Mouse (Mus musculus): ENCODE results near the gene Lysmd1. TPM values are rescaled to one million over a fixed set of nuclear protein-coding genes. Genes with fewer than 3 reads are reported as not detected.
"Not testable (repeated sequence)": the region's sequence is repeated elsewhere in the genome, so short reads cannot be mapped to it uniquely, and the experiment has no call there.

Gene Lysmd1
- polyA plus RNA-seq, 1 experiment, result 27.4 TPM

DNA sequence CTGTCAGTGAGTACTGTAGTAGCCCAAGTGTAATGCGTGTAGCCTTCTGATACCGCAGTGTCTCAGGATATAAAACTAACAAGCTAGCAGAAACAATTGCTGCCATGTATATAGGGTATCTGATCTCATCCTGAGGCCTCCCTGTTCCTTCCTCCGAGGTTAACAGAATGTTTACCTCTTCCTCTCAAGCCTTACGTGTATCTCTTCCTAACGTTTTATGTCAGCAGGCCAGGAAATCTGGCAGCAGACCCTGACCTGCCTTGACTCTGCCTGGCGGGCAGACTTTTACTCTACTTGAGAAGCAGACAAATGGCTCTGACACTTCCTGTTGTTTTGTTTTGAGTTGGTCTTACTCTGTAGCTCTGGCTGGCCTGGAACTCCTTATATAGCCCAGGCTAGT is 12.3 kb upstream of the Lysmd1 start:
- DNase-seq (ENCODE audit: low read depth), result no peak
- no peak for TF ChIP-seq POLR2A (IDR thresholded peaks at IDR 0.05; ENCODE audit: borderline replicate concordance, extremely low read depth, insufficient read depth, insufficient read length, poor library complexity, severe bottlenecking)
- no peak for TF ChIP-seq CTCF (IDR thresholded peaks at IDR 0.05; ENCODE audit: borderline replicate concordance, extremely low read depth, insufficient read depth, insufficient read length)

DNA sequence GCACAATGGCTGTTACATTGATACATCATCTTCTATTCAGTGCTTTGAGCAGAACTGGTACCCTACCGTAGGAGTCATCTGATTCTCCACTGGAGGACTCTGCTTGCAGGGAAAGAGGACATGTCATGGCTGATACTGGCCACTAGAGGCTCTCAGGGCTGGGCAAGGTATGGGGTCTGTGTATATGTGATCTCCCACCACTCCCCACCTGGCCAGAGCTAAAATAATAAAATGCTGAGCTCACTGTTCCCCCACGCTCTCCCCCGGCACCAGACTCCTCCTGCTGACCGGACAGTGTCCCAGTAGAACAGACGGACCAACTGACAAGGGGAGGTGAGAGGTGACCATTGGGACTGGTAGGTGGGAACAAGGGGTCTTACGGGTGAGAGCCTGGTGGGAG is 9.6 kb upstream of the Lysmd1 start, which contains the start of gene Tmod4:
Tmod4 (plus strand) TSS at position 231 of the 400 bp plus-strand sequence.
- TF ChIP-seq POLR2A (IDR thresholded peaks at IDR 0.05; ENCODE audit: borderline replicate concordance, extremely low read depth, insufficient read depth, insufficient read length, poor library complexity, severe bottlenecking) (no peak), CTCF (IDR thresholded peaks at IDR 0.05; ENCODE audit: borderline replicate concordance, extremely low read depth, insufficient read depth, insufficient read length) (peak; percentile 64; the same call in 1 of the 2 replicates)
- DNase-seq (ENCODE audit: low read depth), result peak; percentile 22

DNA sequence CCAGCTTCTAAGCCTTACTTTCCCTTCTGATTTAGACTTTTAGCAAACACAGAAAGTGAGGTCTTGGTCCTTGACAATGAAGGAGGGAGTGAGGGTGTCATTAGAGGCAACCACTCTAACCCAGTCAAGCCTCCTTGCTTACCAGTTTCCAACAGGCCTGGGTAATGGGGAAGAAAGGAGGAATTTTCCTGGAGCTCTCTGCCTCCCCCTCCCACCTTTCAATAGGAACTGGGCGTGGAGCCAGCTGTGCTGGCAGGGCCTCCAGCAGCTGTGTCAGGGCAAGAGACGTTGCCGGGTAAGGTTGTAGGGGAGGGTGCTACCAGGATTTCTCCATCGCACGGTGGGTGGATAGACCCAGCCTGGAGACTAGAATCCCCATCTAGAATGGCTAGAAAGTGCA is 8.9 kb upstream of the Lysmd1 start:
- TF ChIP-seq POLR2A (IDR thresholded peaks at IDR 0.05; ENCODE audit: borderline replicate concordance, extremely low read depth, insufficient read depth, insufficient read length, poor library complexity, severe bottlenecking), result no peak
- no peak for TF ChIP-seq CTCF (IDR thresholded peaks at IDR 0.05; ENCODE audit: borderline replicate concordance, extremely low read depth, insufficient read depth, insufficient read length)
- peak; percentile 77 for DNase-seq (ENCODE audit: low read depth)

DNA sequence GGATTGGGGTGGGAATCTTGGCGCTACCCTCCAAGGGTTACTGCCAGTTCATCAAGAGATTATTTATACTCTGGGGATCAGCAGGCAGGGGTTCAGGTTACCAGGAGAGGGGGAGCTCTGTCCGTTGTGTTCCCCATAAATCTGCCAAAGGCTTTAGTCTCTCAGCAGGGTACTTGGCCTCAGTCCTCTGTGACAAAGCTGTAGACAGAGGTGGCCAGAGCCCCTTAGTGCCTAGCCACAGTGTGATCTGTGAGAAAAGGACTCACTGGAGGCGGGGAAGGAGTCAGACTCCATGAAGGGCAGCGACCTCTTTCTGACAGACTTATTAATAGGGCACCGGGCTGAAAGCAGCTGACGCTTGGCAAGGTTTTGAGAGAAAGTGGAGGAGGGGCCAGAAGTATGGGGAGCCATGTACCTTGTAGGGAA is 4.6 kb upstream of the Lysmd1 start:
- no peak for TF ChIP-seq CTCF (IDR thresholded peaks at IDR 0.05; ENCODE audit: borderline replicate concordance, extremely low read depth, insufficient read depth, insufficient read length)
- no peak for TF ChIP-seq POLR2A (IDR thresholded peaks at IDR 0.05; ENCODE audit: borderline replicate concordance, extremely low read depth, insufficient read depth, insufficient read length, poor library complexity, severe bottlenecking)
- DNase-seq (ENCODE audit: low read depth), result no peak

DNA sequence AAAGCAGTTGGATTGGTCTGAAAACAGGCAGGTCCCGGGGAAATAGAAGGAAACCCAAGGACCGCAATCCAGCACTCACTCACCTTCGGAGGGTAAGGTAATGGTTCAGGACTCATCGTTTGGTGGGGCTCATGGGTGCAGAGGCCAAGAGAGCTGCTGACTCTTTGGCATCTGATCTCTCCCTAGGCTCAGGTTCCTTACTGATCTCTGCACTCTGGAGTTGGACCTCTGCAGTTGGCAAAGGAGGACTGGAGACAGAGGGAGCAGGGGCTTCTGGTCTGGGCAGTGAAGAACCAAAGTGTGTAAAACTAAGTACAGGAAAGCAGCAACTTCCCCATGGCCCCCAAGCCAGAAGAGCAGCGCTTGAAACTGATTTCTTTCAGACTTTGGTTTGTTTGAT is 3.8 kb upstream of the Lysmd1 start:
- no peak for TF ChIP-seq CTCF (IDR thresholded peaks at IDR 0.05; ENCODE audit: borderline replicate concordance, extremely low read depth, insufficient read depth, insufficient read length)
- DNase-seq (ENCODE audit: low read depth), result no peak

DNA sequence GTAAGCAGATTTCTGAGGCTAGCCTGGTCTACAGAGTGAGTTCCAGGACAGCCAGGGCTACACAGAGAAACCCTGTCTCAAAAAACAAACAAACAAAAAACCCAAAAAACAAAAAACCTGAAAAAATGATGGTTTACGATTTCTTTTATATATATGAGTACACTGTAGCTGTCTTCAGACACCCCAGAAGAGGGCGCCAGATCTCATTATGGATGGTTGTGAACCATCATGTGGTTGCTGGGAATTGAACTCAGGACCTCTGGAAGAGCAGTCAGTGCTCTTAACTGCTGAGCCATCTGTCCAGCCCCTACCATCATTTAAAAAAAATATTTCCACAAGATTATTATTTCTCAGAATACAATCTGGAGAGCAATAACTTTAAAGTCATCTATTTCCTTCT is 1.5 kb upstream of the Lysmd1 start:
- not testable (repeated sequence) for DNase-seq (ENCODE audit: low read depth)

DNA sequence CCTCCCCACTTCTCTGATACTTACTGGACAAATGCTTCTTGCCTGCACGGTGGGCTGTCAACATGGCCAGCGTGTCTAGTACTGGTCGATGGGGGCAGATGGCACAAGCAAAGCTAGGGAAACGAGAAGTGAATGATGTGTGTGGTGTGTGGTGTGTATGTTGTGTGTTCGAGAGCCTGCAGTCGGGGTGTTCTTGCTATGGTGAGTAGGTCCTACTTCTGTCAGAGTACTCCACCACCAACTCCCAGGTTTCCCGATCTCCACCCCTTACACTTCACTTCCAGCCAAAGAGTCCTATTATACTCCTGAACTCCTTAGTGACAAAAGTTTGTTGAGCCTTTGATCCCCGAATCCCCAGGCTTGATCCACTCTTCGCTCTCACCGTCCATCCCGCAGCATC is 712 bp upstream of the Lysmd1 start:
- DNase-seq (ENCODE audit: low read depth), result no peak
- no peak for TF ChIP-seq POLR2A (IDR thresholded peaks at IDR 0.05; ENCODE audit: borderline replicate concordance, extremely low read depth, insufficient read depth, insufficient read length, poor library complexity, severe bottlenecking)
- TF ChIP-seq CTCF (IDR thresholded peaks at IDR 0.05; ENCODE audit: borderline replicate concordance, extremely low read depth, insufficient read depth, insufficient read length), result no peak

DNA sequence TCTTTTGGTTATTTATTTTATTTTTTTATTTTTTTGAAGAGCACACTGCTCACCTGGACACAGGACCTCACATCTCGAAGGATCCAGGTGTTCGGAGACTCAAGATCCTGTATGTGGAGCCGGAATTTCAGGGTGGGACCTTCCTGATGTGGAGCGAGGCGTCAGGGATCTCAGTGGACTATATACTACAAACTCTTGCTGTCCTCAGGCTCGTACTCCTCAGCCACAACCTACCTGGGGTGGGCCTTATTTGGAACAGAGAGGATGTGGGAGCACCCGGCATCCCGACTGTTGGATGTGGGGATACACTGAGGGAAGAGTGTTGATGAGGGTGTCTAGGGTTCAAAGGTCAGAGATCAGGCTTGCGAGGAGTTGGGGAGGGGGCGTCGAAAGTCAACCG is 245 bp downstream of the Lysmd1 start:
- not testable (repeated sequence) for DNase-seq (ENCODE audit: low read depth)

DNA sequence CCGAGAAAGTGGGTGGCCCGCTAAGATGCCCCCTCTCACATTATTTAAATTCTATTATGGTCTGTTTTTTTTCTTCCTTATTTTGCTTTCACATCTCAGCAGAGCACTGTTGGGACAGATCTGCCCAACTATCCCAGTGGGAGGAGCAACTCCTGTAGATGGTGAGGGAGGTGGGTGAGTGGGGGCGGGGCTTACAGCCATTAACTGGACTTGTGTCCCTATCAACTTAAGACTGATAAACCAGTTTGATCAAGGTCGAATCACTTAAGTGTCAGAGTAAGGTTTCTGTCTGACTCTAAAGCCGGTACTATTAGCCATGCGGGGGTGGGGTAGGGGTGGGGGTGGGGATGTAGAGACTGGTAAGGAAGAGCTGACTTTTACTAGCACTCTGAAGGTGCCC is 1.1 kb downstream of the Lysmd1 start:
- DNase-seq (ENCODE audit: low read depth), result peak; percentile 16
- TF ChIP-seq POLR2A (IDR thresholded peaks at IDR 0.05; ENCODE audit: borderline replicate concordance, extremely low read depth, insufficient read depth, insufficient read length, poor library complexity, severe bottlenecking) (no peak), CTCF (IDR thresholded peaks at IDR 0.05; ENCODE audit: borderline replicate concordance, extremely low read depth, insufficient read depth, insufficient read length) (no peak)

DNA sequence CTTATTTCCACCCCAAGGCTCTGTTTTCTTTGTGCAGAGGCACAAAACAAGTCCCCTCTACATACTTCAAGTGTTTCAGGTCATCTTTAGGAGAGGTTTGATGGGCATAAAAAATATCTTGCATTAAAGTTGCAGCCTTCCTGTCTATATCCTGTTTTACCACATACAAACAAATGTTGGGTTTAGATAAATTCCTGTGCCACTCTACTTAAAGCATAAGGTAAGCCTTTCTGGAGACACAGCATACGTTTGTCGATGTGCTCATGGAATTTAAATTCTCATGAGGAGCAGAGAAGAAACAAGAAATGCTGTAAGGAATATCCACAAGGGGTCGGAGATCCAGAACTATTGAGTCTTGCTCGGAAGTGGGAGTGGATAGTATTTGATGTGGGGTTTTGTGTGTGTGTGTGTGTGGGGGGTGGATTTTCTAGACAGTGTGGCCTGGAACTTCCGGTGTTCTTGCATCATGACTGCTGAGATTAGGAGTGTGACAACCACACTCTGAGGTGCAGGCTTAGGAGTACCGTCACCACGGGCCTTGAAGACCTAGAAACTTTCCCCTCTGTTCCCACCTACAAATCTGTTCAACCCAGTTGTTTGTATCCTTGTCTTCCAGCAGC is 1.7 kb downstream of the Lysmd1 start:
- DNase-seq (ENCODE audit: low read depth), result no peak
- TF ChIP-seq POLR2A (IDR thresholded peaks at IDR 0.05; ENCODE audit: borderline replicate concordance, extremely low read depth, insufficient read depth, insufficient read length, poor library complexity, severe bottlenecking) (no peak), CTCF (IDR thresholded peaks at IDR 0.05; ENCODE audit: borderline replicate concordance, extremely low read depth, insufficient read depth, insufficient read length) (no peak)

DNA sequence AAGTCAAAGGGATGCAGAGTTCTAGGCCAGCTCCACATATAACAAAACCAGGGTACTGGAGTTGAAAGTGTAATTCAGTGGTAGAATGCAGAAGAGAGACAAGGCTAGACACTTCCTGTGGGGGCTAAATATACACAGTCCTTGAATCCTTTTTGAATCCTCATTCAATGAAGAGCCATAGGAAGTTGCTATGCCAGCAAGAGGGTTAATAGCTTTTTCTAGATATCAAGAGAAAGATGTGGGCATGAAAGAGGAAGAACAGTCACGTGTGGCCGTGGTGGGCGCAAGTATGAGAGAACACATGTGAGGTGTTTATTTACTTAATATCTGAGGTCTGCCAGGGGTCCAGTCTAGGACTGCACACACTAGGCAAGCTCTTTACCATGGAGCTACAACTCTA is 2.4 kb downstream of the Lysmd1 start:
- TF ChIP-seq CTCF (IDR thresholded peaks at IDR 0.05; ENCODE audit: borderline replicate concordance, extremely low read depth, insufficient read depth, insufficient read length) (no peak), POLR2A (IDR thresholded peaks at IDR 0.05; ENCODE audit: borderline replicate concordance, extremely low read depth, insufficient read depth, insufficient read length, poor library complexity, severe bottlenecking) (no peak)
- DNase-seq (ENCODE audit: low read depth), result no peak

DNA sequence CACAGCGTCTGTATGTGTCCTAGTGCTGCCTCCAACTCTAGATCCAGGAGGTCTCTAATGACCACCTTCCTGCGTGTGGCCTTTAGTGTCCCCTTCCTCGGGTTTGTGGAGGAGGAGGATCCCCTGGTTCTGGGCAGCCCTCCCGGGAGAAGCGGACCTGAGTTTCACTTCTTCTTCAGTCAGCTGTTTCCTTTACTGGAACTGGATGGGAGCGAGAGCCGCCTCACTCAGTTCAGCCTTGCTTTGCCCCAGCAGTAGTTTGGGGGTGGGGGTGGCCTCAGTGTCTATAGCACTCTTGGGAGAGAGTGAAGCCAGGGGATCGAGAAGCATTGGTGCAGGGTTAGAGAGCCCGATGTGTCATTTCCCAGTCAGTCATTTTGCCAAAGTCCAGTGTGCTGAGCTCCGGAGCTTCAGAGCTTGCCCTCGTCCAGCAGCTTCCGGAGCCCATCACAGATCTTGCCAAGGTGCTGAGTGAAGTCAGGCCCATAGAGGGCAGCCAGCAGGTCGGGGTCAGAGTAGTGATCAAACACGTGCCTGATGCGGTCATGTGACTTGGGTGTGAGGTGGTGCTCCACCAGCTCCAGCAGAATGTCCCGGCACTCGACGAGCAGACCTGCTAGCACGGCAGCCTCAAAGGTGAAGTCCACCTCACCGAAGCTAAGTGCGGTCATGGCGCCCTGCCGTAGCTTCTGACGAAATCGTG is 5.8 kb downstream of the Lysmd1 start:
- DNase-seq (ENCODE audit: low read depth), result no peak
- TF ChIP-seq POLR2A (IDR thresholded peaks at IDR 0.05; ENCODE audit: borderline replicate concordance, extremely low read depth, insufficient read depth, insufficient read length, poor library complexity, severe bottlenecking), result no peak
- no peak for TF ChIP-seq CTCF (IDR thresholded peaks at IDR 0.05; ENCODE audit: borderline replicate concordance, extremely low read depth, insufficient read depth, insufficient read length)

DNA sequence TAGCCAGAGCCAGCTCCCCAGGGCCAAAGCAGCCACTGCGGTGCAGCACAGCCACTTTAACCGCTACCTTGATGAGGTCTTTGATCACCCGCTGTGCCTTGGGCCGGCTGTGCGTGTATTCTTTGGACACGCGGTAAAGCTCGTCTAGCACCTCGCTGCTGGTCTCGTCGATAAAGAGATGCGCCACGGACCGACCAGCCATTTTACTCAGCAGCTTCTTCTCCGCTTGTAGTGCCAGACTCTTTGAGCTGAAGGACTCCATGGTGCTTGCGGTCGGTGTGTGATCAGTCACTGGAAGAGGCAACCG is 6.4 kb downstream of the Lysmd1 start:
- TF ChIP-seq POLR2A (IDR thresholded peaks at IDR 0.05; ENCODE audit: borderline replicate concordance, extremely low read depth, insufficient read depth, insufficient read length, poor library complexity, severe bottlenecking) (no peak), CTCF (IDR thresholded peaks at IDR 0.05; ENCODE audit: borderline replicate concordance, extremely low read depth, insufficient read depth, insufficient read length) (no peak)
- no peak for DNase-seq (ENCODE audit: low read depth)

All from brain, embryonic 14.5 days (tissue).